Mouse (Mus musculus) cerebellum, adult 9-11 months (tissue): ENCODE results near the gene Bnc1.
A peak's percentile ranks its signal among the peaks of the same experiment; 100 is the strongest.

Experiments
- DNase-seq: peaks from one replicate; pipeline ENCODE4 v3.0.0; 2022

The Bnc1 gene

DNA sequence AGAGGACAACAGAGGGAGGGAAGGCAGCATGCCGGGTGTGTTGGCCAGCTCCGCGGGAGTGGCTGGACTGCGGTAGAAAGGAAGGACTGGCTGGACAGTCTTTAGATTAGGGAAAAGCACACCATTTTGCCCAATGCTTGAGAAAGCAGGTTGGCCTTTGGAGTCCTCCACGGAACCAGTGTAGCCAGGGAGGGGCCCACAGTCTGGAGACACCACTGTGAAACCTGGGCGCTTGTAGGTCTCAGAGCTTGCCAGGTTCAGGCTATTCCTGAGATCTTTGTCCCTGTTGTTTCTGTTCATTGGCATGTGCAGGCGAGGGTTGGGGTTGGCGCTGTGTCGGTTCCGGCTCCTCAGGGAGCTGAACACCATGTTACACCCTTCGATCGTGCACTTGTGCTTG is 18.2 kb downstream of the Bnc1 start:
- no peak for DNase-seq

DNA sequence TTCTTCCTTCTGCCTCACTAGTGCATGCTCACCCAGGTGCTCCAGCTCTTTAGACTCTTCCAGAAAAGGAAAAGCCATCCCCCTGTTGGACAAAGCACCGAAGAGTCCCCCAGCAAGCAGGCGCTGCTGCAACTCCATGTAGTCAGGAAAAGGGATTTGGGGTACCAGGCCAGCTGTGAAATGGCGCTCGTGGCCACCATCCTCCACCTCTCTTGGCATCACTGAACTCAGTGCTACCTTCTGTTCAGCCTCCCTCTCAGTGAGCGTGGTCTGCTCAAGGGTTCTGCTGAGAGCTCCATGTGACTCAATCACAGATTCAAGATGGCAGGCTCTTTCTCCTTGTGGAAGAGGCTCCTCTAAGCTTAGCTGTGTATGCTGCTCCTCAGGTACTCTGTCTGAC is 18.8 kb downstream of the Bnc1 start:
- DNase-seq, result no peak

DNA sequence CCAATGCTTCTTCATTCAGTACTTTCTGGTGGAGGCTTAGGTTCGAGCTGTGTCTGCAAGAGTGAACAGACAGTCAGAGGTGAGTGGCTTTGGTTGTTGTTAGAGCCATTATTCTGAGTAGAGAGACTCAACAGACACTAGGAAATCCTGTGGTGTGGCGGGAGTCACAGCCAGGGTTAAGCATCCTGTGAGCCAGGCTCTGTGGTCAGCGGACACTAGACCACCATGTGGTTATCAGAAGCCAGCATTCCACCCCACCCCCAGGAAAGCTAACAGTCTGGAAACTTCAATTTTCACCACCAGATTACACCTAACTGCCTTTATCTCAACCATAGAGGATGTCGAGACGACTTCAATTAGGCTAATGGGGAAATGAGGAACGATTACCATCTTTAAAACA is 23.1 kb downstream of the Bnc1 start:
- DNase-seq, result no peak

GRCm38 (mm10) chr7:81968451-81968850 is 23.6 kb downstream of the Bnc1 start:
- DNase-seq, result no peak

- DNase-seq, result no peak
Measured at GRCm38 (mm10) chr7:81966195-81966594, 25.9 kb downstream of the Bnc1 start.

DNA sequence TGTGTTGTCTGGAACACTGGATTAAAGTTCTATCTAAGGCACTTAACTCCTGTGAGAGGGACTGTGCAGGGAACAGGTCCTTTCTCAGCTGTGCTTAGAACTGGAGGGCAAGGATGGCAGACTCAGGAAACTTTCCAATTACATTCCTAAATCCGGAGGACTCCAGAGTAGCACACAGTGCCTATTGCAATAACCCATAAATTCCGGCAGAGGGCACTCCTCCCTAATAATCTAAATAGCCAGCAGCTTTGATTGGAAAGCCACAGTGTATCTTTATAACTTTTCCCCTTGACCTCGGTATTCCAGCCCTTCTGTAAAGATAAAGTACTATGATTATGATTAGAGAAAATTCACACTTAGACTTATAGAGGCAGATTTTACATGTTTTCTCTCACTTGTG is 32.4 kb downstream of the Bnc1 start:
- DNase-seq, result no peak

DNA sequence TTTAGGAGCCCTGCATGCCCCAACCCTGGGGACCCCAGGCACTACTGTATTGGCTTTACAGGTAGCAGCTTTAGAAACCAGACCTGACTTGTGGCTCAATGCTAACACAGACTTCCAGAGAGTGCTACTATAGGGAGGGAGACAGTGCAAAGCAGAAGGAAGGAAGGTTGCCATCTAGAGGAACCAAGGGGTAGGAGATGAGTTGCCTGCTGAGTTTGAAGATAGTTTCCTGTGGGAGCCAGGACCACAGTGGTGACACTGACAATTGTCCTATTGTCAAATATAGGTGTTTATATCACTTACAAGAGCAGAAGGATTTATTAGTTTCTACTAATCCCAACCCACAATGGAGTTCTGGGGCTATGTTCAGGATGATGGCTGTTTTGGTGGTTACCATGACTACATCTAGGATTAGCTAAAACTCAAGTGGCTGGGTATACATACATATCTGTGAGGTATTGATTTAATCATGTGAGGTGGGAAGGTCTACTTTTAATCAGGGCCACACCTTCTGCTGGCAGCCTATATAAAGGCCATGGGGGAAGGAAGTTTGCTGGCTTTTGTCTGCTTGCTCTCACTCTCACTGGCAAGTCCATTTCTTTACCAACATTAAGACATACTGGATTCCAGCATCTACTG is 37.8 kb downstream of the Bnc1 start:
- DNase-seq, result no peak

DNA sequence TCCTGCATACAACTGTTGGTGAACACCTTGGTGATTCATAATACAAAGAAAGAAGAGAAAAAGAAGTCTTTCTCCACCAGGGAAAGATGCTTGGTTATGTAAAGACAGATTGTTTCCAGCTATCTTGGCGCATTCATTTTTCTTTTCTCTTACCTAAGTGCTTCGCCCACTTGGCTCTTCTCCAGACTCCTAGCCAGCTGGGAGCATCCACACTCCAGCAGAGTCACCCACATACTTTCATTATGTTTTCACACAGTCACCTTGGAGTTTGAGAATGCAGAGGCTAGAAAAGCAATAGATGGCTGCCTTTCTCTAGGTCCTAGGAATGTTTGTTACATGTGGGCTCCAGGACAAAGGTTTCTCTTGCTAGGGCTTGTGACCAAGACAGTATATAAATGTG is 41.6 kb downstream of the Bnc1 start:
- DNase-seq, result no peak

GRCm38 (mm10) chr7:81945398-81945797 is 46.7 kb downstream of the Bnc1 start:
- DNase-seq, result no peak

- DNase-seq, result no peak
Measured at GRCm38 (mm10) chr7:81934806-81935205, 57.3 kb downstream of the Bnc1 start.

DNA sequence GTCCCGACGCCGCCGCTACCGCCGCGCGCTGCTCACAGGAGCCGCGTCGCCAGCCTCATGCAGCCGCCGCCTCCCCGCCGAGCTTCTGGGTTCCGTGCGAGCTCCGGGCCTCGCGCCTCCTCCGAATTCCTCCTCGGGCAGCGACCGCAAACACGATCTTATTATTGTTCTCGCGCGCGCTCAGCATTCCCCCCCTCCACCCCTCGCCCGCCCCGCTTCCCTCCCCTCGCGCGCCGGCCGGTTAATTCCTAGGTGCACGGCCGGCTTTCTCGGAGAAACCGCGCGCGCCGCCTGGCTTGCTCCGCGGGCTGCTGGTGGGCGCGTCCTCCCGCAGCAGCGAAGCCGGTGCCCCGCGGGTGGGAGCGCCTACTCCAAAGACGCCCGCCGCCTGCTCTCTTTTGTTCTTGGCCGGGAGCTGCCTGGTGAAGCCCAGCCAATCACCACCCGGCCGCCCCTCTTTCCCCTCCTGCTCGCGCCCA is 57.8 kb downstream of the Bnc1 start, which contains the start of gene Hdgfl3:
Hdgfl3 (minus strand) TSS at position 207 of the 479 bp plus-strand sequence.
- peak; percentile 87 for DNase-seq

GRCm38 (mm10) chr7:81933601-81934266 is 58.4 kb downstream of the Bnc1 start:
- DNase-seq, result peak; percentile 71

- DNase-seq, result no peak
Measured at GRCm38 (mm10) chr7:81933061-81933600, 59.0 kb downstream of the Bnc1 start.

- no peak for DNase-seq
Measured at GRCm38 (mm10) chr7:81932521-81933045, 59.5 kb downstream of the Bnc1 start.

DNA sequence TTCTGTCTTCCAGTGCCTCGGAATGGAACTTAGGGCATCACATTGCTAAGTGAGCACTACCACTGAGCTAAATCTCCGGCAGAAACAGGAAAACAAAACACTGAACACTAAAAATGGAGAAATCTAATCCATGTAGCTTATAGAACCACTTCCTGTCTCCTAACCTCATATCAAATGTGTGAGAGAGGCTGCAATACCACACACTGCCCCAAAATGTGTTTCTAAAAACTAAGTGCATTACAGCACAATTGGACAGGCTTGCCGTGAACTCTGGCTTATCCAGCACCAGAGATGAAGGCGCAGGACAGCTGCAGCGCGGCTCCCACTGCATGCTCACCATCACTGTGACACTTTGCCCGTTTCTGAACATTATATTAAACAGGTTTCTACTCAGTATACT is 63.1 kb downstream of the Bnc1 start:
- no peak for DNase-seq

- DNase-seq, result no peak
Measured at GRCm38 (mm10) chr7:81921379-81921952, 70.6 kb downstream of the Bnc1 start.

GRCm38 (mm10) chr7:81920314-81920713 is 71.8 kb downstream of the Bnc1 start:
- DNase-seq, result no peak

DNA sequence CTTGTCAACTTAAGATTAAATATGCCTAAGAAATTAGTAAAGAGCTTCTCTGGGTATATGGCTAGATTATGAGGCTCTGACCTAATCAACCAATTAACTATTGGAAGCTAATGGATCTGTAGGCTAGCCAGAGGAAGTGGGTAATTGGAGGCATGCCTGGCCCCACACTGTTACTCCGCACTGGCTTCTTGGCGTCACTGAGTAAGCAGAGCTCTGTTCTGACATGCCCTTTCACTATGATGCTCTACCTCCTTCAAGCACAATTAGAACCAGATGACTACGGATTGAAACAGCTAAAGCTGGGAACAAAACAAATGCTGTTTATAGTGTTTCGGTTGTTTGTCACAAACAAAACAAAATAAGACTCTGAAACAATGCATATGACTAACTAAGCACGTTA is 73.8 kb downstream of the Bnc1 start:
- DNase-seq, result peak; percentile 21
